29 mouse cellular contexts compared by ENCODE assay signal in the genomic region with DNA sequence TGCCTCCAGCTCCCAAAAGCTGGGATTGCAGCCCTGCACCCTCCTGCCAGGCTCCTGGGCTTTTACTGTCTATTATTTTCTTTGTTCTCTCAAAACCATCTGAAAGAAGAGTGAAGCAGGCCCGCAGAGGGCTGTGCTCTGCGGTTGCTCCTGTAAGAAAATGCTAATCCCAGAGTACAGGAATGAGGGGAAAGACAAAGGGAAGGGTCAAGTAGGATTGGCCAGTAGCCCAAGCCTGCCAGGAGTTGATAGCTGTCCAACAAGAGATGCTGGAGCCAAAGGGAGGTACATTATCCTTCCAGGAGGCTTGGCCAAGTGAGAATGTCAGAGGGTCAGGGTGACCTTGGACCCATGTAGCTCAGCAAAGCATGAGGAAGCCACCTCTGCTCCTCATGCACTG. TPM values are rescaled to one million over a fixed set of nuclear protein-coding genes. Genes with fewer than 3 reads are reported as not detected.
DNase-seq lines count a peak whose midpoint lies in the region; ATAC-seq lines count a peak whose summit lies in the region.
"Had no signal": no experiment of that assay in that cellular context is flagged by ENCODE, and none has a peak within 500 bp of the region (broad histone marks: within the 10 kb centered on the region; RNA-seq: fewer than 3 reads in every experiment).

No protein-coding gene starts in this region.

- no peak overlapping the region for H3K27ac ChIP-seq in kidney, embryonic 15.5 days
- H3K27ac ChIP-seq: embryonic facial prominence, embryonic 13.5 days; forebrain, embryonic 10.5 days; forebrain, embryonic 15.5 days; heart, embryonic 15.5 days; hindbrain, embryonic 12.5 days; hindbrain, postnatal 0 days; intestine, embryonic 15.5 days; kidney, postnatal 0 days; layer of hippocampus, adult 2 months; liver, embryonic 14.5 days; macrophage; midbrain, embryonic 10.5 days; midbrain, embryonic 15.5 days; neural tube, embryonic 15.5 days had no signal

- no peak for ATAC-seq in kidney, embryonic 15.5 days (replicated peaks; ENCODE audit: low FRiP score)
- ATAC-seq in megakaryocyte, adult 5-6 weeks (ENCODE audit: poor library complexity, severe bottlenecking), result no peak
- ATAC-seq: forebrain, embryonic 15.5 days; hindbrain, postnatal 0 days; intestine, embryonic 15.5 days; midbrain, embryonic 15.5 days had no signal

- H3K4me2 ChIP-seq in kidney, embryonic 15.5 days, result no peak overlapping the region
- H3K4me2 ChIP-seq: embryonic facial prominence, embryonic 13.5 days; forebrain, embryonic 15.5 days; heart, embryonic 15.5 days; hindbrain, embryonic 12.5 days; intestine, embryonic 15.5 days; midbrain, embryonic 15.5 days; neural tube, embryonic 15.5 days had no signal

- H3K4me3 ChIP-seq in kidney, embryonic 15.5 days (replicated peaks), result no peak overlapping the region
- peak overlapping the region; percentile 65 for H3K4me3 ChIP-seq in megakaryocyte, embryonic 14.5 days (replicated peaks)
- H3K4me3 ChIP-seq: embryonic facial prominence, embryonic 13.5 days; forebrain, embryonic 10.5 days; forebrain, embryonic 15.5 days; heart, embryonic 15.5 days; hindbrain, embryonic 12.5 days; intestine, embryonic 15.5 days; layer of hippocampus, adult 2 months; midbrain, embryonic 10.5 days; midbrain, embryonic 15.5 days; neural tube, embryonic 15.5 days had no signal

- 76% methylated on average over 2 of the region's 2 CpGs for WGBS in kidney, embryonic 15.5 days

- no peaks in the 10 kb centered on the region for H3K9me3 ChIP-seq in kidney, embryonic 15.5 days (replicated peaks)
- peaks cover 15% of the 10 kb centered on the region for H3K9me3 ChIP-seq in megakaryocyte, embryonic 14.5 days
- H3K9me3 ChIP-seq: embryonic facial prominence, embryonic 13.5 days; forebrain, embryonic 10.5 days; forebrain, embryonic 15.5 days; heart, embryonic 15.5 days; hindbrain, embryonic 12.5 days; intestine, embryonic 15.5 days; midbrain, embryonic 10.5 days; neural tube, embryonic 15.5 days had no signal

- no peaks in the 10 kb centered on the region for H3K27me3 ChIP-seq in kidney, embryonic 15.5 days
- peaks cover 44% of the 10 kb centered on the region for H3K27me3 ChIP-seq in megakaryocyte, embryonic 14.5 days (replicated peaks)
- H3K27me3 ChIP-seq: embryonic facial prominence, embryonic 13.5 days; forebrain, embryonic 15.5 days; heart, embryonic 15.5 days; intestine, embryonic 15.5 days had no signal

- peaks cover 34% of the 10 kb centered on the region for H3K4me1 ChIP-seq in kidney, embryonic 15.5 days
- peaks cover 38% of the 10 kb centered on the region for H3K4me1 ChIP-seq in megakaryocyte, embryonic 14.5 days

- DNase-seq in cerebellum, adult 11-12 months, result peak; percentile 30
- no peak for DNase-seq in cerebellum, postnatal 25 days
- DNase-seq in kidney, adult 11 months, result peak; percentile 65
- no peak for DNase-seq in urinary bladder, postnatal 36 days (ENCODE audit: low spot score in 2 of 2)
- DNase-seq: cerebellum, adult 9-11 months; heart, postnatal 36 days; left cerebral cortex, postnatal 4 days; lung, adult 2 months; lung, postnatal 10 days; retina, postnatal 1 day; right cerebral cortex, postnatal 14 days; thymus, postnatal 4 days had no signal

- no peak overlapping the region for H3K9ac ChIP-seq in kidney, embryonic 15.5 days
- H3K9ac ChIP-seq: embryonic facial prominence, embryonic 13.5 days; forebrain, embryonic 15.5 days; heart, embryonic 15.5 days; hindbrain, embryonic 12.5 days; intestine, embryonic 15.5 days; liver, embryonic 14.5 days; midbrain, embryonic 15.5 days; neural tube, embryonic 15.5 days had no signal

- no peaks in the 10 kb centered on the region for H3K36me3 ChIP-seq in kidney, embryonic 15.5 days
- no peaks in the 10 kb centered on the region for H3K36me3 ChIP-seq in megakaryocyte, embryonic 14.5 days (replicated peaks; ENCODE audit: low read length)
- H3K36me3 ChIP-seq: embryonic facial prominence, embryonic 13.5 days; forebrain, embryonic 10.5 days; forebrain, embryonic 15.5 days; heart, embryonic 15.5 days; hindbrain, embryonic 12.5 days; intestine, embryonic 15.5 days; midbrain, embryonic 10.5 days; midbrain, embryonic 15.5 days; neural tube, embryonic 15.5 days had no signal

RNA-seq across cellular contexts. Expression of gene Bmf, which starts 2.1 kb away (rescaled TPM):
- 7.6 and 8.2 TPM in 2 replicates for polyA plus RNA-seq in kidney, embryonic 15.5 days (2015; fragmentation: Nextera tagmentation; extraction: Ambion mirVana)
- polyA plus RNA-seq in megakaryocyte, embryonic 14.5 days (2012; ENCODE audit: insufficient read depth, low replicate concordance), result 6.3 and 11.4 TPM in 2 replicates
- total RNA-seq in megakaryocyte, adult 5-6 weeks (2015), result 8.8 and 12.4 TPM in 2 replicates
- total RNA-seq in megakaryocyte, adult 5-6 weeks (2017), result 9.7 and 11.5 TPM in 2 replicates

RNA-seq across cellular contexts. Expression of gene Bub1b, which starts 46.4 kb away (rescaled TPM):
- polyA plus RNA-seq in kidney, embryonic 15.5 days (2015; fragmentation: Nextera tagmentation; extraction: Ambion mirVana), result 98.5 and 103 TPM in 2 replicates
- 1.9 and 5.4 TPM in 2 replicates for polyA plus RNA-seq in megakaryocyte, embryonic 14.5 days (2012; ENCODE audit: insufficient read depth, low replicate concordance)
- 48.8 and 63.4 TPM in 2 replicates for total RNA-seq in megakaryocyte, adult 5-6 weeks (2015)
- 139 TPM in 2 replicates for total RNA-seq in megakaryocyte, adult 5-6 weeks (2017)

Comparison
In these comparisons a context has a peak if more than half of its experiments do, and no peak if none do; other contexts are left out.
1. DNase-seq: peak in cerebellum, adult 11-12 months (single experiment) and kidney, adult 11 months (single experiment); none in cerebellum, postnatal 25 days (0 of 2) and urinary bladder, postnatal 36 days (0 of 2).
2. RNA of gene Bub1b, which starts 46.4 kb away (polyA plus RNA-seq): 98.5 to 103 TPM in kidney, embryonic 15.5 days; 1.9 to 5.4 TPM in megakaryocyte, embryonic 14.5 days; every median in the first group is over 10 times any median in the second.